Mouse (Mus musculus): Measurements from ENCODE around the gene Otub1. TPM values are rescaled to one million over a fixed set of nuclear protein-coding genes. Genes with fewer than 3 reads are reported as not detected.

Otub1 gene
- total and polyA plus RNA-seq, 2 experiments from 2014 or later = 242 to 257 TPM

GRCm38 (mm10) chr19:7177804-7178511 is 28.2 kb downstream of the Otub1 start:
- Histone ChIP-seq H3K4me3 (ENCODE audit: low read depth, low read length) (no peak overlapping the region), H3K9me3 (ENCODE audit: low read length) (no peaks in the 10 kb centered on the region), H3K4me2 (ENCODE audit: low read depth, low read length, poor library complexity, severe bottlenecking) (no peak overlapping the region), H3K27ac (ENCODE audit: low read depth, low read length) (no peak overlapping the region), H3K4me1 (ENCODE audit: insufficient read depth, low read length) (peaks cover 7% of the 10 kb centered on the region; the same call in 1 of the 2 replicates), H3K9ac (replicated peaks; ENCODE audit: low read length, poor library complexity, severe bottlenecking) (no peak overlapping the region), H3K36me3 (ENCODE audit: insufficient read depth, low read length) (no peaks in the 10 kb centered on the region), H3K27me3 (ENCODE audit: insufficient read depth, low read length) (no peaks in the 10 kb centered on the region)
- WGBS = 62% methylated on average over 13 of the region's 13 CpGs
- DNase-seq (ENCODE audit: low spot score) (no peak), ATAC-seq (ENCODE audit: low FRiP score) (no peak)
- TF ChIP-seq CTCF (IDR thresholded peaks at IDR 0.05) = no peak

GRCm38 (mm10) chr19:7176041-7176696 is 29.9 kb downstream of the Otub1 start:
- Histone ChIP-seq H3K4me1 (ENCODE audit: insufficient read depth, low read length) (peaks cover 13% of the 10 kb centered on the region), H3K27ac (ENCODE audit: low read depth, low read length) (no peak overlapping the region), H3K36me3 (ENCODE audit: insufficient read depth, low read length) (no peaks in the 10 kb centered on the region), H3K4me2 (ENCODE audit: low read depth, low read length, poor library complexity, severe bottlenecking) (no peak overlapping the region), H3K4me3 (ENCODE audit: low read depth, low read length) (no peak overlapping the region), H3K27me3 (ENCODE audit: insufficient read depth, low read length) (no peaks in the 10 kb centered on the region), H3K9ac (replicated peaks; ENCODE audit: low read length, poor library complexity, severe bottlenecking) (no peak overlapping the region), H3K9me3 (ENCODE audit: low read length) (no peaks in the 10 kb centered on the region)
- DNase-seq (ENCODE audit: low spot score) (no peak), ATAC-seq (ENCODE audit: low FRiP score) (no peak)
- no peak for TF ChIP-seq CTCF (IDR thresholded peaks at IDR 0.05)
- 12% methylated on average over 11 of the region's 11 CpGs for WGBS

- 9% methylated on average over 13 of the region's 13 CpGs for WGBS
- H3K9me3 ChIP-seq (ENCODE audit: low read length) = no peaks in the 10 kb centered on the region
- ATAC-seq (ENCODE audit: low FRiP score) (peak; percentile 88), DNase-seq (ENCODE audit: low spot score) (peak; percentile 82)
- H3K4me2 ChIP-seq (ENCODE audit: low read depth, low read length, poor library complexity, severe bottlenecking) = no peak overlapping the region
- H3K27ac ChIP-seq (ENCODE audit: low read depth, low read length) = no peak overlapping the region
- no peak overlapping the region for H3K4me3 ChIP-seq (ENCODE audit: low read depth, low read length)
- no peak for TF ChIP-seq CTCF (IDR thresholded peaks at IDR 0.05)
- H3K9ac ChIP-seq (replicated peaks; ENCODE audit: low read length, poor library complexity, severe bottlenecking) = no peak overlapping the region
- no peaks in the 10 kb centered on the region for H3K27me3 ChIP-seq (ENCODE audit: insufficient read depth, low read length)
- no peaks in the 10 kb centered on the region for H3K36me3 ChIP-seq (ENCODE audit: insufficient read depth, low read length)
- peaks cover 13% of the 10 kb centered on the region for H3K4me1 ChIP-seq (ENCODE audit: insufficient read depth, low read length)
These were observed 33.9 kb downstream of the Otub1 start for GRCm38 (mm10) chr19:7172051-7172866.

GRCm38 (mm10) chr19:7171447-7171846 is 34.7 kb downstream of the Otub1 start:
- H3K4me2 ChIP-seq (ENCODE audit: low read depth, low read length, poor library complexity, severe bottlenecking) = no peak overlapping the region
- 14% methylated on average over 8 of the region's 8 CpGs for WGBS
- H3K9me3 ChIP-seq (ENCODE audit: low read length) = no peaks in the 10 kb centered on the region
- H3K9ac ChIP-seq (replicated peaks; ENCODE audit: low read length, poor library complexity, severe bottlenecking) = no peak overlapping the region
- no peaks in the 10 kb centered on the region for H3K36me3 ChIP-seq (ENCODE audit: insufficient read depth, low read length)
- no peaks in the 10 kb centered on the region for H3K27me3 ChIP-seq (ENCODE audit: insufficient read depth, low read length)
- no peak overlapping the region for H3K27ac ChIP-seq (ENCODE audit: low read depth, low read length)
- no peak overlapping the region for H3K4me3 ChIP-seq (ENCODE audit: low read depth, low read length)
- no peak for DNase-seq (ENCODE audit: low spot score)
- no peak for TF ChIP-seq CTCF (IDR thresholded peaks at IDR 0.05)
- ATAC-seq (ENCODE audit: low FRiP score) = no peak
- peaks cover 13% of the 10 kb centered on the region for H3K4me1 ChIP-seq (ENCODE audit: insufficient read depth, low read length)

GRCm38 (mm10) chr19:7170916-7171315 is 35.2 kb downstream of the Otub1 start:
- no peaks in the 10 kb centered on the region for H3K36me3 ChIP-seq (ENCODE audit: insufficient read depth, low read length)
- no peak overlapping the region for H3K27ac ChIP-seq (ENCODE audit: low read depth, low read length)
- no peak overlapping the region for H3K9ac ChIP-seq (replicated peaks; ENCODE audit: low read length, poor library complexity, severe bottlenecking)
- 79% methylated on average over 6 of the region's 6 CpGs for WGBS
- no peak for DNase-seq (ENCODE audit: low spot score)
- no peaks in the 10 kb centered on the region for H3K27me3 ChIP-seq (ENCODE audit: insufficient read depth, low read length)
- no peak for TF ChIP-seq CTCF (IDR thresholded peaks at IDR 0.05)
- no peak overlapping the region for H3K4me3 ChIP-seq (ENCODE audit: low read depth, low read length)
- peaks cover 13% of the 10 kb centered on the region for H3K4me1 ChIP-seq (ENCODE audit: insufficient read depth, low read length)
- ATAC-seq (ENCODE audit: low FRiP score) = no peak
- H3K4me2 ChIP-seq (ENCODE audit: low read depth, low read length, poor library complexity, severe bottlenecking) = no peak overlapping the region
- H3K9me3 ChIP-seq (ENCODE audit: low read length) = no peaks in the 10 kb centered on the region

Measured in midbrain, postnatal 0 days (tissue).